Comparison of ENCODE assay signal across 16 mouse cellular contexts in the genomic region with DNA sequence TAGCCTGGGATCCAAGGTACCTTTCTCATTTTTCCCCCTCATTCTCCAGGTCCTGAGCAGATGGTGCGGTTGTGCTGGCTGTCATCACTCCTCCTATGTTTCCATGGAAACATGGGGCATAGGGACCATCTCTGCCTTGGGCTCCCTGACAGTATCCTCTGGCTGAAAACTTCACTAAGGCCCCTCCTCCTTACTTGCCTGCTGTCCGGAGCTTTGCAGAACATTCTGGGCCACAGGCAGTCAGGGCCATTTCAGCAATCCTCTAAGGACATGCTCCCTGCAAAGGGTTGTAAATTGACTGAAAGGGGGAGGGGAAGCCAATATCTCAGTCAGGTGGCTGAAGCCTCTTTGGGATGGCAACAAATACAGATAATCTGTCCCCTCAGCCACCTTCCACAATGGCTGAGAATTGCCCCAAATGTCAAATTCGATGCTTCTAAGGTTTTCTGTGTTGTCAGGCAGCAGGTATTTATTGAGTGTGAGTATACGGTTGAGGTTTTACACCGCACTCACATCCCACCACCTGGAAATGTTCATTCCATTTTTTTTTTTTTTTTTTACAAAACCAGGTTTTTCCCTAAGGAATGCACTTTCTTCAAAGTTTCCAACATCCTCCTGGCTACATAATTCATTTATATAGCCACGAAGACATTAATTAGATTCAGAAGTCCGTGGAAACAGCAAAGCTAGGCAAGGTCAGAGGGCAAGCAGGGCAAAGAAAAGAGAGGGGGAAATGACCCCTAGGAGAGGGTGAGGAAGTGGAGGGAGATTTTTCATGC. TPM values are rescaled to one million over a fixed set of nuclear protein-coding genes. Genes with fewer than 3 reads are reported as not detected.
DNase-seq lines count a peak whose midpoint lies in the region; ATAC-seq lines count a peak whose summit lies in the region.
"Had no signal": no experiment of that assay in that cellular context is flagged by ENCODE, and none has a peak within 500 bp of the region (broad histone marks: within the 10 kb centered on the region; RNA-seq: fewer than 3 reads in every experiment).

No protein-coding gene starts in this region.

- no peak overlapping the region for H3K27ac ChIP-seq in neural tube, embryonic 15.5 days (replicated peaks)
- H3K27ac ChIP-seq: left cerebral cortex, adult 2 months; liver, embryonic 13.5 days; stomach, postnatal 0 days had no signal

- no peaks in the 10 kb centered on the region for H3K36me3 ChIP-seq in neural tube, embryonic 15.5 days
- H3K36me3 ChIP-seq: liver, embryonic 13.5 days had no signal

- H3K4me1 ChIP-seq in neural tube, embryonic 15.5 days: peaks cover 31% of the 10 kb centered on the region

- 14% methylated on average over 7 of the region's 7 CpGs for WGBS in neural tube, embryonic 15.5 days

- DNase-seq in cerebellum, postnatal 10 days: peak; percentile 72 to 78
- DNase-seq in neural tube, embryonic 10.5 days (ENCODE audit: extremely low spot score, low spot score): peak; percentile 54
- DNase-seq in forelimb bud, embryonic 11.5 days (ENCODE audit: low read depth, low spot score): peak; percentile 85
- peak; percentile 27 for DNase-seq in retina, postnatal 1 day
- DNase-seq in layer of hippocampus, adult 9-10 months (ENCODE audit: low spot score): no peak
- DNase-seq in adrenal gland, adult 18-20 months (ENCODE audit: low spot score in 2 of 2): no peak
- DNase-seq: adrenal gland, postnatal 14 days; cerebellum, adult 11 months; gastrocnemius, postnatal 14 days; kidney, postnatal 36 days; liver, embryonic 13.5 days; lung, postnatal 14 days had no signal

- no peak overlapping the region for H3K4me2 ChIP-seq in neural tube, embryonic 15.5 days
- H3K4me2 ChIP-seq: liver, embryonic 13.5 days had no signal

- no peak for ATAC-seq in cerebellum, adult (ENCODE audit: insufficient number of reproducible peaks, low FRiP score, low TSS enrichment)
- no peak for ATAC-seq in neural tube, embryonic 15.5 days (ENCODE audit: low FRiP score)

- no peaks in the 10 kb centered on the region for H3K9me3 ChIP-seq in neural tube, embryonic 15.5 days (replicated peaks)
- H3K9me3 ChIP-seq: liver, embryonic 13.5 days had no signal

- H3K4me3 ChIP-seq in neural tube, embryonic 15.5 days (replicated peaks): no peak overlapping the region
- H3K4me3 ChIP-seq: left cerebral cortex, adult 2 months; liver, embryonic 13.5 days had no signal

- H3K27me3 ChIP-seq in neural tube, embryonic 15.5 days (replicated peaks): no peaks in the 10 kb centered on the region

- no peak overlapping the region for H3K9ac ChIP-seq in neural tube, embryonic 15.5 days (replicated peaks)
- H3K9ac ChIP-seq: liver, embryonic 13.5 days had no signal

RNA-seq across cellular contexts. Expression of a gene that starts 33.1 kb away (rescaled TPM):
- 22.9 and 33.1 TPM in 2 replicates for polyA plus RNA-seq in neural tube, embryonic 15.5 days (2015; fragmentation: Nextera tagmentation; extraction: Ambion mirVana)
- 1 to 10 TPM; 2.2 to 2.8 TPM for total RNA-seq in adrenal gland, adult 18-20 months (2021)

Comparison
In these comparisons a context has a peak if more than half of its experiments do, and no peak if none do; other contexts are left out.
1. DNase-seq: peak in cerebellum, postnatal 10 days (2 of 2), neural tube, embryonic 10.5 days (single experiment), forelimb bud, embryonic 11.5 days (single experiment) and retina, postnatal 1 day (single experiment); none in layer of hippocampus, adult 9-10 months (single experiment) and adrenal gland, adult 18-20 months (0 of 2).